Mouse (Mus musculus) heart, embryonic 10.5 days (tissue): Measurements from ENCODE around the gene Myom1. TPM values are rescaled to one million over a fixed set of nuclear protein-coding genes. Genes with fewer than 3 reads are reported as not detected.

Source experiments
- DNase-seq: peaks from one replicate; pipeline ENCODE4 v3.0.0-alpha.2; 2017; ENCODE audit warnings: low spot score
- H3K27ac ChIP-seq: fragments of 300-500 bp; sonication (generic); 2 replicates; pipeline ENCODE4 v1.5.1; 2016; ENCODE audit warnings: mild to moderate bottlenecking
- H3K27me3 ChIP-seq: fragments of 300-500 bp; sonication (generic); 2 replicates; pipeline ENCODE4 v1.6.1; 2016; ENCODE audit warnings: mild to moderate bottlenecking; ENCODE audit not compliant: poor library complexity, insufficient read depth, severe bottlenecking
- H3K36me3 ChIP-seq: fragments of 300-500 bp; sonication (generic); 2 replicates; pipeline ENCODE4 v1.6.1; 2016; ENCODE audit warnings: mild to moderate bottlenecking, moderate library complexity
- H3K4me1 ChIP-seq: fragments of 300-500 bp; sonication (generic); 2 replicates; pipeline ENCODE4 v1.6.1; 2016; ENCODE audit warnings: mild to moderate bottlenecking
- H3K4me3 ChIP-seq: fragments of 300-500 bp; sonication (generic); 2 replicates; pipeline ENCODE4 v1.5.1; 2016; ENCODE audit warnings: mild to moderate bottlenecking, moderate library complexity
- H3K9me3 ChIP-seq: fragments of 300-500 bp; sonication (generic); 2 replicates; pipeline ENCODE4 v1.6.1; 2016; ENCODE audit warnings: mild to moderate bottlenecking, moderate library complexity
- WGBS: fragments of 180-500 bp; shearing (Covaris S2); methylation state at CpG from one replicate; pipeline ENCODE4 v1.1.7; 2016; 5-methylcytosine and 5-hydroxymethylcytosine counted together
- polyA plus RNA-seq: library from polyadenylated mRNA; unstranded; fragments of >200 nt; fragmentation: Nextera tagmentation; extraction: Ambion mirVana; gene quantifications from 2 replicates; pipeline ENCODE4 v1.2.1, GENCODE M21; 2016

The Myom1 gene
- polyA plus RNA-seq, 1 experiment from 2014 or later, result 109 TPM

DNA sequence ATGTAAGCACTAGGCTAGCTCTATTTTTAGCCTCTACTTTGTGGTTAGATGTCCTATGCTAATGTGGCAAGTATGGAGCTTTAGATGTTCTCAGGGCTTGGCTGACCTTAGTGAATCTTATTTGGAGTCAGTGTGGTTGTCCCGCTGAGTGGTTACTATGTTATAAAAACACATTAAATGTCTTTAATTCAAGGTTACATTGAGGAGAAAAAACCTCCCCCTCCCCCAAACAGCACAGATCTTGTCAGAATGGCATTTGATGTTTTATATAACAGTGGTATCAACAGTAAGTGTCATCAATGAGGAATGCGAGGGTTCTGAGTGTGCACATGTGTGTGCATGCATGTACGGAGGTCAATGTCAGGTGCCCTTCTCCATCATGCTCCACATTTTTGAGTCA is 24.8 kb downstream of the Myom1 start:
- 81% methylated on average over 3 of the region's 3 CpGs for WGBS
- H3K27me3 ChIP-seq, result no peaks in the 10 kb centered on the region
- no peak overlapping the region for H3K4me3 ChIP-seq
- H3K27ac ChIP-seq, result no peak overlapping the region
- H3K9me3 ChIP-seq, result no peaks in the 10 kb centered on the region
- H3K36me3 ChIP-seq, result peaks cover 30% of the 10 kb centered on the region
- no peak for DNase-seq
- peaks cover 28% of the 10 kb centered on the region for H3K4me1 ChIP-seq

DNA sequence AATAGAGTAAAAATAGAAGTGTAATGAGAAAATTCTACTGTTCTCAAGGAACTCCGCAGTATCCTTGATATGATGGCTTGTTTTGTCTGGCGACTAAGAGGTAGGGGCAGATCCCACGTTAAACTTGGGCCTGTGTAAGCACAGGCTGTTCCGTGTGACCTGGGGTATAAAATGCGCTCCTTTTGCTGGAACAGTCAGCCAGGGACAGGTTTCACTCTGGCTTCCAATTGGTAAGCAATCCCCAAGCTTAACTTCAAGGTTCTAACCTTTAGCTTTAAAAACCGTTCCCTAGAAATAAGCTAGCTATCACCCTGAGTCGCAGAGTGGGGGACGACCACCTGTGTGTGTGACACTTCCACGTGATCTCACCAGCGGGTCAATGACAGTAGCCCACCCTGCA is 30.3 kb downstream of the Myom1 start:
- no peaks in the 10 kb centered on the region for H3K9me3 ChIP-seq
- H3K4me3 ChIP-seq, result no peak overlapping the region
- 83% methylated on average over 10 of the region's 10 CpGs for WGBS
- 0 out of 2 replicates have a peak, but pooled peaks cover under 1% of the 10 kb centered on the region for H3K4me1 ChIP-seq
- DNase-seq, result no peak
- peaks cover 46% of the 10 kb centered on the region for H3K36me3 ChIP-seq
- H3K27ac ChIP-seq, result no peak overlapping the region
- no peaks in the 10 kb centered on the region for H3K27me3 ChIP-seq

DNA sequence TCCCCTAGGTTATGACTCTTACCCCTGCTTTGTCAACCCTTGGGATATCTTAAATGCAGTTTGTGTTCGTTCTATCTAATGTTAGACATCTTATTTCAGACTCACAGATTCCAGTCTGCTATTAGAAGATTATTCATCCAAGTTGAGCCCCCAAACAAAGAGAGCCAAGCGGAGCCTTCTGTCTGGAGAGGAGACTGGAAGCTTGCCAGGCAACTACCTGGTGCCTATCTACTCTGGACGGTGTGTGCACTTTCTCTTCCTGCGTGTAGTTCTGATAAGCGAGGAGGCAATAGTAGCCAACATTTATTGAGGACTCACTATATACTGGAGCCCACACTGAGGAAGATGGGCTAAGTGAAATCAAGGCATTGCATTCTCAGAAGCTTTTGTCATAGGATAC is 32.0 kb downstream of the Myom1 start:
- Histone ChIP-seq H3K27ac (no peak overlapping the region), H3K36me3 (peaks cover 59% of the 10 kb centered on the region), H3K4me3 (no peak overlapping the region), H3K9me3 (no peaks in the 10 kb centered on the region), H3K4me1 (peaks cover 7% of the 10 kb centered on the region; the same call in 1 of the 2 replicates), H3K27me3 (no peaks in the 10 kb centered on the region)
- 70% methylated on average over 5 of the region's 5 CpGs for WGBS
- no peak for DNase-seq

DNA sequence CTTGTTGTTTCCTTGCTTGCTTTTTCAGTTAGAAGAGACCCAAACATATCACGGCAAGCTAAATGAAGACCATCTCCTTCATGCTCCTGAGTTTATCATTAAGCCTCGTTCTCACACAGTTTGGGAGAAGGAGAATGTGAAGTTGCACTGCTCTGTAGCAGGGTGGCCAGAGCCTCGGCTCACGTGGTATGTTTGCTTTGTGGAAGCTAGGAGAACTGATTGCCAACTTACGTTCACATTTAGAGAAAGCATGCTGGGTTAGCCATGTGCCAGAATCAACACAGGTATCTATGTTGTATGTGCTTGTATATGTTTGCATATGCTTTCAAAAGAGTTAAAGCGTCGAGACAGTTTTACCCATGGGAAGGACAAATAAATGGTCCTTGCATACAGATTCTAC is 34.8 kb downstream of the Myom1 start:
- Histone ChIP-seq H3K9me3 (no peaks in the 10 kb centered on the region), H3K4me3 (no peak overlapping the region), H3K27ac (no peak overlapping the region), H3K36me3 (peaks cover 79% of the 10 kb centered on the region), H3K4me1 (peaks cover 14% of the 10 kb centered on the region; the same call in 1 of the 2 replicates), H3K27me3 (no peaks in the 10 kb centered on the region)
- WGBS, result 90% methylated on average over 7 of the region's 7 CpGs
- DNase-seq, result no peak

DNA sequence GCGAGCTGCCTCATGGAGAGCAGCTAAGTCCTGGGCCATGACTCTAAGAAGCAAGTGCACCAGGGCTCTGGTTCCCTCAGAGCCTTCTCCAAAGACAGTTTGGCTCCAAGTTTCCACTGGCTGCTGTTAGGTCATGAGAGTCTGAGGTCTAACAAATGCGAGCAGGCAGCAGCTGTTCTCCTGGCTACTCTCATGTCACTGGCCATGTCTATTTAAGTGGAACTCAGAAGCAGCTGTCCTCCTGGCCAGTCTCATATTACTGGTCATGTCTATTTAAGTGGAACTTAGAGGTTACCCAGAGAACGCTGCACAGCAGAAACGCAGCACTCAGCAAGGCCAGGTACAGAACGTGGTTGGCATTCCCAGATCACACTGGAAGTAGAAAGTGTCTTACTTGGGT is 36.4 kb downstream of the Myom1 start:
- H3K9me3 ChIP-seq, result no peaks in the 10 kb centered on the region
- 54% methylated on average over 5 of the region's 5 CpGs for WGBS
- H3K36me3 ChIP-seq, result peaks cover 87% of the 10 kb centered on the region
- H3K27me3 ChIP-seq, result no peaks in the 10 kb centered on the region
- peaks cover 14% of the 10 kb centered on the region; the same call in 1 of the 2 replicates for H3K4me1 ChIP-seq
- peak overlapping the region; percentile 56; the same call in 1 of the 2 replicates for H3K27ac ChIP-seq
- DNase-seq, result no peak
- H3K4me3 ChIP-seq, result no peak overlapping the region

GRCm38 (mm10) chr17:71039851-71040581 is 37.6 kb downstream of the Myom1 start:
- no peaks in the 10 kb centered on the region for H3K9me3 ChIP-seq
- DNase-seq, result peak; percentile 71
- H3K4me1 ChIP-seq, result peaks cover 14% of the 10 kb centered on the region; the same call in 1 of the 2 replicates
- no peaks in the 10 kb centered on the region for H3K27me3 ChIP-seq
- no peak overlapping the region for H3K27ac ChIP-seq
- H3K36me3 ChIP-seq, result peaks cover 90% of the 10 kb centered on the region
- WGBS, result 45% methylated on average over 12 of the region's 12 CpGs
- no peak overlapping the region for H3K4me3 ChIP-seq

GRCm38 (mm10) chr17:71040582-71040880 is 38.1 kb downstream of the Myom1 start:
- H3K36me3 ChIP-seq, result peaks cover 90% of the 10 kb centered on the region
- H3K27me3 ChIP-seq, result no peaks in the 10 kb centered on the region
- H3K4me1 ChIP-seq, result peaks cover 14% of the 10 kb centered on the region; the same call in 1 of the 2 replicates
- 48% methylated on average over 5 of the region's 5 CpGs for WGBS
- no peak overlapping the region for H3K4me3 ChIP-seq
- H3K27ac ChIP-seq, result no peak overlapping the region
- H3K9me3 ChIP-seq, result no peaks in the 10 kb centered on the region
- peak; percentile 64 for DNase-seq

DNA sequence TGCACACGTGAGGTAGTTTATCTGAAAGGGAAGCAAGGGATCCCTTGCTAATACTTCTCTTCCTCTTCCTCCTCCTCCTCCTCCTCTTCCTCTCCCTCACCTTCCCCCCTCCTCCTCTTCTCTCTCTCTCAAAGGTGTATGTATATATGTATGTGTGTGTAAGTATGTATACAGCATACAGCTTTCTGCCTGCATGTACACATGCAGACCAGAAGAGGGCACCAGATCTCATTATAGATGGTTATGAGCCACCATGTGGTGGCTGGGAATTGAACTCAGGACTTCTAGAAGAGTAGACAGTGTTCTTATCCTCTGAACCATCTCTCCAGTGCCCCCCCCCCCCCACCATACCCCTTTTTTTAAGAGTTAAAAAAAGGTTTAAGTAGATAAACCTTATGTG is 40.2 kb downstream of the Myom1 start:
- whole genome bisulfite sequencing, result 88% methylated on average over 1 of the region's 1 CpGs
- Histone ChIP-seq H3K9me3 (no peaks in the 10 kb centered on the region), H3K27ac (no peak overlapping the region), H3K4me1 (peaks cover 14% of the 10 kb centered on the region; the same call in 1 of the 2 replicates), H3K36me3 (peaks cover 88% of the 10 kb centered on the region), H3K27me3 (no peaks in the 10 kb centered on the region), H3K4me3 (no peak overlapping the region)
- DNase-seq, result no peak

GRCm38 (mm10) chr17:71045591-71045990 is 43.2 kb downstream of the Myom1 start:
- Histone ChIP-seq H3K27ac (no peak overlapping the region), H3K27me3 (no peaks in the 10 kb centered on the region), H3K4me1 (no peaks in the 10 kb centered on the region), H3K9me3 (no peaks in the 10 kb centered on the region), H3K36me3 (peaks cover 81% of the 10 kb centered on the region), H3K4me3 (no peak overlapping the region)
- no peak for DNase-seq
- 87% methylated on average over 9 of the region's 9 CpGs for WGBS

DNA sequence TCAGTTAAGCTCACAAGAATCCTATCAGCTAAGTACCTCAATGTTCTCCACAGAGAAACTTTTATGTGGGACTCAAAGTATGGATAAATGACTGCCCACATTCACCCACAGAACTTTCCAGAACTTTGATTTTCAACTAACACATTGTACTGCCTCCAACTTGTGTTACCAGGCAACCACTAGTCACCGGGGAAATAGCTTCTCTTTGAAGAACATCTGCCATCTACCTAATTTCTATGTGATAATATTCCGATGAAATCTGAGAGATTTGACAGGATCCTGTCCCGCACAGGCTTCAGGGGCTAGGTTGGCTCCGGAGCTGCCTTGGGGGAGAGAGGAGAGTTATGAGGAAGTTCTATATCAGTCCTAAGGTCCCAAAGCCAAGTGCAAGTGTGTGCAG is 44.4 kb downstream of the Myom1 start:
- no peaks in the 10 kb centered on the region for H3K27me3 ChIP-seq
- no peak overlapping the region for H3K27ac ChIP-seq
- no peaks in the 10 kb centered on the region for H3K4me1 ChIP-seq
- no peaks in the 10 kb centered on the region for H3K9me3 ChIP-seq
- no peak overlapping the region for H3K4me3 ChIP-seq
- peaks cover 78% of the 10 kb centered on the region for H3K36me3 ChIP-seq
- no peak for DNase-seq
- WGBS, result 90% methylated on average over 4 of the region's 4 CpGs

- Histone ChIP-seq H3K36me3 (peaks cover 81% of the 10 kb centered on the region), H3K4me3 (no peak overlapping the region), H3K4me1 (no peaks in the 10 kb centered on the region), H3K27ac (no peak overlapping the region), H3K27me3 (no peaks in the 10 kb centered on the region), H3K9me3 (no peaks in the 10 kb centered on the region)
- 84% methylated on average over 8 of the region's 8 CpGs for WGBS
- no peak for DNase-seq
These were observed 46.9 kb downstream of the Myom1 start for GRCm38 (mm10) chr17:71049292-71049691.

DNA sequence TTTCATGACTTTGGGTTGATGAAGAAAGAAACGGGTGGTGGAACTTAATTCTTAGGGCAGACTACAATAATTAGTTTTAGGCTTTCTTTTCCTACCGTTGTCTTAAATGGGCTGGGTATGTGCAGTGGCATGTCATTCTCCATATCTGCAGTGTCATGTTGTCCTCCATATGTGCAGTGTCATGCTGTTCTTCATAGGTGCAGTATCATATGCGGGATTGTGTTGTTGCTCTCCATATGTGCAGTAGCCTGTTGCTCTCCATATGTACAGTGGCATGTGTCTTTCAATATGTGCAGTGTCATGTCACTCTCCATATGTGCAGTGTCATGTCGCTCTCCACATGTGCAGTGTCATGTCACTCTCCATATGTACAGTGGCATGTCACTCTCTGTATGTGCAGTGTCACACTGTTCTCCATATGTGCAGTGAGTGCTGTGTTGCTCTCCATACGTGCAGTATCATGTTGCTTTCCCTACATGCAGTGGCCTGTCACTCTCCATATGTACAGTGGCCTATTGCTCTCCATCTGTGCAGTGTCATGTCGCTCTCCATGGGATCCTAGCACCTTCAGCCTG is 50.8 kb downstream of the Myom1 start:
- H3K36me3 ChIP-seq, result peaks cover 84% of the 10 kb centered on the region
- 84% methylated on average over 6 of the region's 6 CpGs for WGBS

GRCm38 (mm10) chr17:71055203-71055894 is 52.9 kb downstream of the Myom1 start:
- 82% methylated on average over 8 of the region's 8 CpGs for WGBS
- Histone ChIP-seq H3K27me3 (no peaks in the 10 kb centered on the region), H3K4me3 (no peak overlapping the region), H3K27ac (no peak overlapping the region), H3K36me3 (peaks cover 85% of the 10 kb centered on the region), H3K4me1 (no peaks in the 10 kb centered on the region), H3K9me3 (no peaks in the 10 kb centered on the region)
- DNase-seq, result no peak

More for the DNA sequence above, 50.8 kb downstream of the Myom1 start:
- Histone ChIP-seq H3K4me1 (no peaks in the 10 kb centered on the region), H3K4me3 (no peak overlapping the region), H3K27ac (no peak overlapping the region), H3K9me3 (no peaks in the 10 kb centered on the region), H3K27me3 (no peaks in the 10 kb centered on the region)
- DNase-seq, result no peak
